Mouse (Mus musculus) midbrain, embryonic 10.5 days (tissue): ENCODE measurements at regions not wholly inside any gene's neighbourhood (a gene's known extent, or its start where the extent isn't known, plus 50 kb on each side); places are given as distances from the start of the nearest gene placed in this dataset.

Experiments
- DNase-seq: peaks from one replicate; pipeline ENCODE4 v3.0.0-alpha.2; 2017; ENCODE audit warnings: low spot score
- H3K27ac ChIP-seq: fragments of 300-500 bp; sonication (generic); replicated peaks from 2 replicates; pipeline ENCODE4 v1.5.1; 2016; ENCODE audit warnings: mild to moderate bottlenecking
- H3K27me3 ChIP-seq: fragments of 300-500 bp; sonication (generic); 2 replicates; pipeline ENCODE4 v1.6.1; 2016; ENCODE audit warnings: low read depth, mild to moderate bottlenecking; ENCODE audit not compliant: poor library complexity, severe bottlenecking
- H3K36me3 ChIP-seq: fragments of 300-500 bp; sonication (generic); 2 replicates; pipeline ENCODE4 v1.6.1; 2016; ENCODE audit warnings: mild to moderate bottlenecking, moderate library complexity
- H3K4me1 ChIP-seq: fragments of 300-500 bp; sonication (generic); 2 replicates; pipeline ENCODE4 v1.6.1; 2016
- H3K4me3 ChIP-seq: fragments of 300-500 bp; sonication (generic); 2 replicates; pipeline ENCODE4 v1.5.1; 2016; ENCODE audit warnings: mild to moderate bottlenecking, moderate library complexity
- H3K9me3 ChIP-seq: fragments of 300-500 bp; sonication (generic); replicated peaks from 2 replicates; pipeline ENCODE4 v1.6.1; 2016; ENCODE audit warnings: mild to moderate bottlenecking
- WGBS: fragments of 180-500 bp; shearing (Covaris S2); methylation state at CpG from one replicate; pipeline ENCODE4 v1.1.7; 2016; 5-methylcytosine and 5-hydroxymethylcytosine counted together

DNA sequence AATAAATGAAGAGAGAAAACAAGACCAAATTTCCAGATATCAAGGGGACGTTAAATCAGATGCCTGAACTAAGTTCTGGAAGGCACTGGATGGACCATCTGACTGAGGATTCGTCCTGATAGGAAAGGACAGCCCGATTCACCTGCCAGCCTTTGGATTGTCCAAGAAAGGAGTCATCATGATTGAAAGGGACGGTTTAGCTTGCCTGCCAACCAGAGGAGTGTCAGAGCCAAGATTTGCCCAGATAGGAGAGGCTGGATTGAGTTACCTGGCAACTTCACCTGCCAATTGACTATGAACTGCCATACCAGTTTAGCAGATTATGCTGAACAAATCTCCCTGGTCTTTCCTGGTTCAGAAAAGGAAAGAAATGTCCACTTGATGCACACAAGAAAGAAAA lies 73.3 kb upstream of the Zwint start:
- DNase-seq: no peak
- Histone ChIP-seq H3K27ac (no peak overlapping the region), H3K27me3 (no peaks in the 10 kb centered on the region), H3K4me1 (no peaks in the 10 kb centered on the region), H3K36me3 (no peaks in the 10 kb centered on the region), H3K9me3 (no peaks in the 10 kb centered on the region), H3K4me3 (no peak overlapping the region)
- WGBS: 96% methylated on average over 4 of the region's 4 CpGs

DNA sequence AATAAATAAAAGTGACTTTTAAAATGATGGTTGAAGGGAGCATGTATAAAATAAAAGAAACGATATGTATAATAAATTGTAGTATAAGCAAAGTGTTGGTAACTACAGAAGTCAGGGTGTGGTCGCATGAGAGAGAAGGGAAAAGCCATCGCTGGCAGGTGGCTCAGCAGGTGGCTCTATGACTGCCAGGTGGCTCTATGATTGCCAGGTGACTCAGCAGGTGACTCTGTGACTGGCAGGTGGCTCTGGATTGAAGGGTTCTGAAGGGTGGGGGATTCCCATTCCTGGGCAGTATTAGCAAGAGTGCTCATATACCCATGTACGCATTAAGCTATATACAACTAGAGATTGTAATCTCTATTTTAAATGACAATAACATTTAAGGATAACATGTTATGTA lies 66.1 kb upstream of the Zwint start:
- WGBS: 77% methylated on average over 4 of the region's 4 CpGs
- DNase-seq: no peak
- Histone ChIP-seq H3K27ac (no peak overlapping the region), H3K27me3 (no peaks in the 10 kb centered on the region), H3K4me1 (no peaks in the 10 kb centered on the region), H3K36me3 (no peaks in the 10 kb centered on the region), H3K4me3 (no peak overlapping the region), H3K9me3 (no peaks in the 10 kb centered on the region)

DNA sequence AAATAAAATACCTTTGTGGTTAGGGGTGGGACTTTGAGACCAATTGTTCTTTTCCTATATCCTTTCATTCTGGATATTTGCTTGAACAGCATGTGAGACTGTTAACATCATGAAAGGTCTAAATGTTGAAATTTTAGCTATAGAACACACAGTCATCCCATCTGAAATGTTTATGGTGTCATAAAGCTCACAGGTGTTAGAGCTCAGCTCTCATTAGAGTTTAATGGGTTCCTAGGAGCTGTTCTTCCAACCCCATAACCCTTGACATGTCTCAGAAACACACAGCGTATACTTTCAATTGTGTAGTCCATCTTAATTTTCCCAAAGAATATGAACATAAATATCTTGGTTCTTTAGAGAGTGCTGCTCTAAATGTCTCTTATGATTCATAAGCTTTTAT lies 61.6 kb upstream of the Zwint start:
- Histone ChIP-seq H3K27me3 (no peaks in the 10 kb centered on the region), H3K4me3 (no peak overlapping the region), H3K36me3 (no peaks in the 10 kb centered on the region), H3K4me1 (no peaks in the 10 kb centered on the region), H3K9me3 (no peaks in the 10 kb centered on the region), H3K27ac (no peak overlapping the region)
- WGBS: 93% methylated on average over 1 of the region's 1 CpGs
- no peak for DNase-seq
